Mouse (Mus musculus) kidney, embryonic 15.5 days (tissue): Measurements from ENCODE around the gene Cetn4. TPM values are rescaled to one million over a fixed set of nuclear protein-coding genes. Genes with fewer than 3 reads are reported as not detected.
A peak's percentile ranks its signal among the peaks of the same experiment; 100 is the strongest.

ENCODE experiments used
- ATAC-seq: fragments of 200-750 bp; cut with Nextera tagmentation; replicated peaks from 2 replicates; pipeline ENCODE4 v1.8.0; 2017; ENCODE audit warnings: moderate TSS enrichment; ENCODE audit not compliant: low FRiP score
- H3K27ac ChIP-seq: fragments of 300-500 bp; sonication (generic); 2 replicates; pipeline ENCODE4 v1.5.1; 2015; ENCODE audit warnings: mild to moderate bottlenecking, inconsistent platforms
- H3K27me3 ChIP-seq: fragments of 300-500 bp; sonication (generic); 2 replicates; pipeline ENCODE4 v1.6.1; 2015; ENCODE audit warnings: inconsistent platforms
- H3K36me3 ChIP-seq: fragments of 300-500 bp; sonication (generic); 2 replicates; pipeline ENCODE4 v1.6.1; 2015; ENCODE audit warnings: inconsistent platforms
- H3K4me1 ChIP-seq: fragments of 300-500 bp; sonication (generic); 2 replicates; pipeline ENCODE4 v1.6.1; 2015; ENCODE audit warnings: inconsistent platforms
- H3K4me2 ChIP-seq: fragments of 300-500 bp; sonication (generic); 2 replicates; pipeline ENCODE4 v1.6.1; 2015; ENCODE audit warnings: moderate library complexity, mild to moderate bottlenecking, inconsistent platforms
- H3K4me3 ChIP-seq: fragments of 300-500 bp; sonication (generic); replicated peaks from 2 replicates; pipeline ENCODE4 v1.5.1; 2015; ENCODE audit warnings: mild to moderate bottlenecking, inconsistent platforms
- H3K9ac ChIP-seq: fragments of 300-500 bp; sonication (generic); 2 replicates; pipeline ENCODE4 v1.6.1; 2015; ENCODE audit warnings: mild to moderate bottlenecking, inconsistent platforms
- H3K9me3 ChIP-seq: fragments of 300-500 bp; sonication (generic); replicated peaks from 2 replicates; pipeline ENCODE4 v1.6.1; 2016; ENCODE audit warnings: inconsistent platforms
- WGBS: fragments of 180-500 bp; shearing (Covaris S2); methylation state at CpG from one replicate; pipeline ENCODE4 v1.1.7; 2015; ENCODE audit warnings: mixed read lengths; 5-methylcytosine and 5-hydroxymethylcytosine counted together
- polyA plus RNA-seq: library from polyadenylated mRNA; unstranded; fragments of >200 nt; fragmentation: Nextera tagmentation; extraction: Ambion mirVana; gene quantifications from 2 replicates; pipeline ENCODE4 v1.2.1, GENCODE M21; 2015

The Cetn4 gene
- polyA plus RNA-seq, 1 experiment from 2014 or later = 3.8 TPM

DNA sequence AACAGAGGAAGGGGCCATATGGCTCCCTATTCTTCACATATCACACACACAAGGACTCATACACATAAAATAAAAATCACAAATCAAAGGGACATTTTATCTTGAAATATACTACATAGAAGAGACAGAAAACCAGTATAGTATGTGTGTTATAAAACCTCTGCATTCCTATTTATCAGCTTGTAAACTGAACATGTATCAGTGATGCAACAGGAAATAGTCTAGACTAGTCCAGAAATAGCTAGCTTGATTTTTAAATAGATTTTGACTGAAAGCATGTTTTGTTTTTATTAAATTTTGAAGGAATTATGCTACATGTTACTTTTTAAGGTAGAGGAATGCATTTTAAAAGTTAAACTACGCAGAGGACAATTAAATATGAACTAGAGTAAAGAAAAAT, 17.5 kb upstream of the Cetn4 start:
- no peaks in the 10 kb centered on the region for H3K27me3 ChIP-seq
- 0 out of 2 replicates have a peak, but pooled peaks cover 3% of the 10 kb centered on the region for H3K4me1 ChIP-seq
- WGBS = 81% methylated on average over 1 of the region's 1 CpGs
- H3K4me2 ChIP-seq = no peak overlapping the region
- no peak for ATAC-seq
- H3K9ac ChIP-seq = no peak overlapping the region
- no peak overlapping the region for H3K4me3 ChIP-seq
- no peaks in the 10 kb centered on the region for H3K36me3 ChIP-seq
- no peak overlapping the region for H3K27ac ChIP-seq
- H3K9me3 ChIP-seq = no peaks in the 10 kb centered on the region

DNA sequence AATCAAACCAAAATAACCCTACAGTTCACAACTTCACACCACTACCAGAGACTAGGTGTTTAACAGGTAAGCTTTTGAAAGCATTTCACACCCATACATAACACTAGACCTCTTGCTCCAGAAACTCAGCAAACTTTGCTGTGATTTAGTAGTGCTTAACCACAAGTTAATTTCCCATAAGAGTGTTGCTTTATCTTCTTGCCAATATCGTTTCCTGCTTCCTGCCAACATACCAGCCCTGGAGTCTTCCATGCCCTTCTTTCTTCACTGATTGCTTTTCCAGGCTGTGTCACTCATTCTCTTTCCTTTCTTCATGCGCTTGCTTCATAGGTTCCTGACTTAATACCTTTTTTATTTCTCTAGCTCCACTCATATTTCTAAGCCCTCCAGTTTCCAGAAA, 16.0 kb upstream of the Cetn4 start:
- 0 out of 2 replicates have a peak, but pooled peaks cover 3% of the 10 kb centered on the region for H3K4me1 ChIP-seq
- H3K4me2 ChIP-seq = no peak overlapping the region
- no peak for ATAC-seq
- no peaks in the 10 kb centered on the region for H3K27me3 ChIP-seq
- no peak overlapping the region for H3K27ac ChIP-seq
- WGBS = 75% methylated on average over 2 of the region's 2 CpGs
- no peak overlapping the region for H3K4me3 ChIP-seq
- no peak overlapping the region for H3K9ac ChIP-seq
- H3K9me3 ChIP-seq = no peaks in the 10 kb centered on the region
- H3K36me3 ChIP-seq = no peaks in the 10 kb centered on the region

DNA sequence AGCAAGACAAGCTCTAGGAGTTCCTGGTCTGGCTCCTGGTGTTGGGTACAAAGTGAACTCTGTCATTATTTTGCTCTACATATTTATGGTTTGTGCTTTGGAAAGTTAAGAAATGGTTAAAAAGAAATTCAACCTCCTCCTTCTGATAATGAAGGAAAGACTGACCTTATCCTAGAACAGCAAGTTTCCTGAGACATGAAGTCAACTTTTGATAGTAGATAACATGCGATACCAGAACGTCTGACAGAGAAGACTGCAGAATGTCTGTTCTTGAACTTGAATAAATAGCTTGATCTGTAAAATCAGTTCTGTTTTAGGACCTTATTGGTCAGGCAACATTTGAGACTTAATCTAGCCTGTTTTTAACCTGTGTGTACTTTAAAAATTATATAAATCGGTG, 14.1 kb upstream of the Cetn4 start:
- no peaks in the 10 kb centered on the region for H3K27me3 ChIP-seq
- ATAC-seq = no peak
- no peaks in the 10 kb centered on the region for H3K36me3 ChIP-seq
- no peak overlapping the region for H3K9ac ChIP-seq
- 80% methylated on average over 3 of the region's 3 CpGs for WGBS
- no peak overlapping the region for H3K4me3 ChIP-seq
- H3K4me1 ChIP-seq = 0 out of 2 replicates have a peak, but pooled peaks cover 3% of the 10 kb centered on the region
- no peak overlapping the region for H3K27ac ChIP-seq
- no peak overlapping the region for H3K4me2 ChIP-seq
- H3K9me3 ChIP-seq = no peaks in the 10 kb centered on the region

DNA sequence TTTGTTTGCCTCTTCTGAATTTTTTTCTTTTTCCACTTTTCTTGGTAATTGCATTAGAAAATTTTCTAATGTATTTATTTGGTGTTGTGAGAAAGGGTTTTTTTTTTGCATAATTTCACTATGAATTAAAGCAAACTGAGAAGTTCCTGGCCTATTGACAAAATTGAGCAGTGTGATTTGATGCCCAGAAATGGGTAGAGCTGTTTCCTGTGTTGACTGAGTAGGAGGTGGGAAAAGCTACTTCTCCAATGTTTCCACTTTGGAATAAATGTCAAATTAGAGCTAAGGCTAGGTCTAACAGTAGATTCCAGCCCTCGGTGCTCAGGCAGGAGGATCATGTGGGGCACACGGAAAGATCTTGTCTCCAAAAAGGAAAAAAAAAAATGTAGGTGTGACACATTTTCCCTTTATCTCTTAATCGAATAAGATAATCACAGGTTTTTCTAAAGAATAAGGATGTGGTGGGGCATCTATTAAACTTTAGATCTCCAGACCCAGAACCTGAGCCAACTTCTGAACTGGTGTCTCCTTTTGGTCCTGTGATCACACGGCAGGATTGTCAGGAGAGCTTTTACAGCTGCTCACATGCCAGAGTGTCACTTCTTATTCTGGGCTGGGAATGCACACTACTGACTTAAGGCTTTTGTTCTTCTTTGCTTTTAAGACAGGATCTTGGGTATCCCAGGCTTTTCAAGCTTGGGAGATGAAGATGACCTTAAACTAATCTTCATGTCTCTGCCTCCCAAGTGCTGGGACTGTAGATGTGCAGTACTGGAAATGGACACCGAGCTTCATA, 13.0 kb upstream of the Cetn4 start:
- ATAC-seq = no peak
- WGBS = 60% methylated on average over 5 of the region's 5 CpGs

DNA sequence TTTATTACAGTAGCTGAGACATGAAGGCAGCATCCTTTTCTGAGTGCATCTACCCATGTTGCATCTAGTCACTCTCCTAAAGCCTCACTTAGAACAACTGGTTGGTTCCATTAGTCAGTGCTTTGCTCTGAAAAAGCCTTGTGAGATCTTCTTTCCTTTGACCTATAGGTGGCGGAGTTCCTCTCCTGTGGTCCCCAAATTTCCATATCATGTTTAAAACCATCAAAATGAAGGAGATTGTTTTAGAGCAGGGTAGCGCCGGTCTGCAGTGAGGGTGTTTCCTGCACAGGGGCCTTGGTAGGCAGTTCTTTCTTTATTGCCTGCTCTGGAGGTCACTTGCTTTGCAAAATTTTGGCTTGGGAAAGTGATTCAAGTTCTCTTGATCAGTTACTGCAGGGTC, 11.8 kb upstream of the Cetn4 start:
- ATAC-seq = no peak
- H3K27me3 ChIP-seq = no peaks in the 10 kb centered on the region
- H3K9me3 ChIP-seq = no peaks in the 10 kb centered on the region
- H3K4me2 ChIP-seq = no peak overlapping the region
- 33% methylated on average over 3 of the region's 3 CpGs for WGBS
- peaks cover 19% of the 10 kb centered on the region for H3K36me3 ChIP-seq
- H3K9ac ChIP-seq = no peak overlapping the region
- no peak overlapping the region for H3K4me3 ChIP-seq
- no peak overlapping the region for H3K27ac ChIP-seq
- H3K4me1 ChIP-seq = 0 out of 2 replicates have a peak, but pooled peaks cover 3% of the 10 kb centered on the region

More for the DNA sequence above, 13.0 kb upstream of the Cetn4 start:
- Histone ChIP-seq H3K4me2 (no peak overlapping the region), H3K4me3 (no peak overlapping the region), H3K36me3 (peaks cover 7% of the 10 kb centered on the region), H3K9me3 (no peaks in the 10 kb centered on the region), H3K27me3 (no peaks in the 10 kb centered on the region), H3K27ac (no peak overlapping the region), H3K9ac (no peak overlapping the region), H3K4me1 (0 out of 2 replicates have a peak, but pooled peaks cover 3% of the 10 kb centered on the region)

DNA sequence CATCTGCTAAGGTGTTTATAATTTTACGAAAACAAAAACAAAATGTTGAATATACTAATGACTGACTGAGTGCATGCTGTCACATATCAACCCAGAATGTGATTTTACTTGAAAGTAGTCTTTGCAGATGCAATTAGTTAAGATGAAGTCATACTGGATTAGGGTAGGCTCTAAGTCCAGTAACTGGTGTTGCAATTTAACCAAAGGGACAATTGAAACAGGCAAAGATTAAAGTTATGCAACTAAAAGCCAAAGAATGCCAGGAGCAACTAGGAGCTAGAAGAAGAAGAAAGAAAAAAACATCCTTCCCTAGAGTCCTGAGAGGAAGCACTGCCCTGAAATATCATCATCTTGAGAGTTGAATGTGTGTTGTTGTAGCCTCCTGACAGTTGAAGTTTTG, 3.7 kb upstream of the Cetn4 start:
- no peak for ATAC-seq
- peaks cover 24% of the 10 kb centered on the region for H3K36me3 ChIP-seq
- no peaks in the 10 kb centered on the region for H3K27me3 ChIP-seq
- H3K4me3 ChIP-seq = no peak overlapping the region
- H3K9me3 ChIP-seq = no peaks in the 10 kb centered on the region
- no peak overlapping the region for H3K27ac ChIP-seq
- peaks cover 14% of the 10 kb centered on the region for H3K4me1 ChIP-seq
- WGBS = 92% methylated on average over 1 of the region's 1 CpGs
- H3K4me2 ChIP-seq = no peak overlapping the region
- H3K9ac ChIP-seq = no peak overlapping the region

DNA sequence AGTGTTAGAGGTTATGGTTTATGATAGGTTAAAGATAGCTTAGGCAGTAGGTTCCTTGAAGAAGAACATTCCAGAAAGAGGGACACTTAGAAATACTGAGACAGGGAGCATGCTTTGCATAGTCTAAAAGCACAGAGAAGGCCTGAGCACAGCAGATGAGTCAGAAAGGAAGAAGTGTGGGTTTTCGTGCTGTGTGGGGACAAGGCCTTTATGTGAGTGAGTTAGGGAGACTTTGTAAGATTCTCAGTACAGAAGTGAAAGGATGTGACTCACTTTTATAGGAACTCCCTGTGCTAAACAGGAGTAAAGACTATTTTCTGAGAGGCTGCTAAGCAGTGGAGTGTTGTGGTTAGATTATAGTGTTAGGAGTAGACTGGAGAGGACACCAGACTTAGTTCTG, 863 bp upstream of the Cetn4 start:
- Histone ChIP-seq H3K4me2 (peak overlapping the region; percentile 75), H3K4me3 (peak overlapping the region; percentile 88), H3K27me3 (no peaks in the 10 kb centered on the region), H3K4me1 (peaks cover 14% of the 10 kb centered on the region), H3K9me3 (no peaks in the 10 kb centered on the region), H3K27ac (no peak overlapping the region), H3K9ac (peak overlapping the region; percentile 75; the same call in 1 of the 2 replicates), H3K36me3 (no peaks in the 10 kb centered on the region)
- 24% methylated on average over 1 of the region's 1 CpGs for WGBS
- ATAC-seq = no peak

DNA sequence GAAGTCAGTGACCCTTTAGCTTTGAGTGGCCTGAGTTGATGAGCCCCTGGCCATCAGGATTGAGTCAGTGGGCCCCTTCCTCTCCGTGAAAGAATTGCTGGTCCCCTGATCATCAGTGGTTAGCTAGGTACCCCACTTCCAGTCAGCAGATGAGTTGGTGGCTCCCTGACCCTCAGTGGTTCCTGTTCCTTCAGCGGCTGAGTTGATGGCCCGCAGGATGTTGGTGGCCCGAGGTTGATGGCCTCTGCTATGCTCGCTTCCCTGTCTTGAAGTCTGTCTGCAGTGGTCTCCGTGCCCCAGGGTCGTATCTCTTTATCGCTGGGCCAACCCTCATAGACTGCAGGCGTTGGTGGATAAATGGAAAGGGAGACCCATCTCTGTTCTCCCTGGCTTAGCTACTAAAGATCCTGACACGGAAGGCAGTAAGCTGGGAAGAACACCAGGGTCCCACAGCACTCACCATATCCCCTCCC, 575 bp downstream of the Cetn4 start:
- Histone ChIP-seq H3K4me1 (peaks cover 14% of the 10 kb centered on the region), H3K9ac (peak overlapping the region; percentile 51), H3K27ac (0 out of 2 replicates have a peak overlapping the region, but pooled peaks have one; percentile 37), H3K27me3 (no peaks in the 10 kb centered on the region), H3K4me3 (peak overlapping the region; percentile 88), H3K9me3 (no peaks in the 10 kb centered on the region), H3K36me3 (no peaks in the 10 kb centered on the region), H3K4me2 (peak overlapping the region; percentile 75)
- no peak; the same call in 1 of the 2 replicates for ATAC-seq
- WGBS = 2% methylated on average over 10 of the region's 10 CpGs

DNA sequence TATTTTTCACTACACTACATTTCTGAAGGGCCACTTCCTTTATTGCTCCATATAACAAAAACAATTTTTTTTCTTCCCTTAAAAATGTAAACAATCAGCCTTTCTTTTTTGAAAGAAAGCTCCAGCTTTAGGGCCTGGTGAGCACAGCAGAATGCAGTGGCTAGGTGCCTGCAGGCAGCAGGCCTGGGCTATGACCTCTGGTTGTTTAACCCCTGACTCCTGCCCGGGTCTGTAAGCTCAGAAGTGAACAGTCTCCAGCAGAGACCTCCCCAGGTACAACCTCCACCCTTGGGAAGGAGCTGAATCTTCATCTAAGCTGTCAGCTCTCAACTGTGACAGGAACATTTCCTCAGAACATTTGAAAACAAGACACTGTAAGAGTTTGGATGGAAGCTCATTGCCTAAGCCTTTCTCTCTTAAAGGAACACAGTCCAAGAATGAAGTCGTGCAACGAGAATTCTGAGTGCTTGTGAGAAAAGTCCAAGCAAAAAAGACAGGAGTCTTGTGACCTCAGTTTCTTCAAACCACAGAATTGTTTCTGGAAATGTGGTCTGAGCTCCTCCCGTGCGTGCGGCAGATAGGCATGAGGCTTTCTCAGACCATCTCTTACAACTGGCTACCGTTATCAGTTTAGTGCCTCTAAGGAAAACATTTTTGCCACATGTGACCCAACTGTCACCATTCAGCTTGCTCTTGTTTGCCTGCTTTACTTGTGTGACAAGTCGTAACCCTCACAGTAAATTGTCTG, 8.9 kb downstream of the Cetn4 start:
- no peaks in the 10 kb centered on the region for H3K27me3 ChIP-seq
- H3K4me2 ChIP-seq = no peak overlapping the region
- ATAC-seq = no peak
- no peaks in the 10 kb centered on the region for H3K36me3 ChIP-seq
- H3K27ac ChIP-seq = no peak overlapping the region
- H3K4me3 ChIP-seq = no peak overlapping the region
- H3K4me1 ChIP-seq = no peaks in the 10 kb centered on the region
- WGBS = 66% methylated on average over 8 of the region's 8 CpGs
- no peaks in the 10 kb centered on the region for H3K9me3 ChIP-seq
- H3K9ac ChIP-seq = no peak overlapping the region

DNA sequence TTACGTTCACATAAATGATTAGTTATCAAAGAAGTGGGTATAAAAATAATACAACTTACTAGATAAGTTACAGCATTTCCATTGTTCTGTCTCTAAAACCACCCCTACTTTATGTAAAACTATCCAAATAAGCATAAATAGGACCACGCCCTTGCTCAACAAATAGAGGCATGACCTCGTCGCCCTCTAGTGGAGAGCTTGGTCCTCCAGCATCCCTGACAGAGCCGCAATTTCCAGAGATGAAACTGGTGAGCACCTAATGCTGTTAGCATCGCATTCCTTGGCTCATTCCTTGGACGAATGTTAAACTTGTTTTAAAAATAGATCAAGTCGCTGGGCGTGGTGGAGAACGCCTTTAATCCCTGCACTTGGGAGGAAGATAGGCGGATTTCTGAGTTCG, 9.8 kb downstream of the Cetn4 start:
- H3K9me3 ChIP-seq = no peaks in the 10 kb centered on the region
- no peak overlapping the region for H3K4me2 ChIP-seq
- 46% methylated on average over 12 of the region's 12 CpGs for WGBS
- H3K4me3 ChIP-seq = no peak overlapping the region
- no peak overlapping the region for H3K27ac ChIP-seq
- no peak overlapping the region for H3K9ac ChIP-seq
- no peaks in the 10 kb centered on the region for H3K36me3 ChIP-seq
- H3K4me1 ChIP-seq = no peaks in the 10 kb centered on the region
- H3K27me3 ChIP-seq = no peaks in the 10 kb centered on the region
- ATAC-seq = no peak

DNA sequence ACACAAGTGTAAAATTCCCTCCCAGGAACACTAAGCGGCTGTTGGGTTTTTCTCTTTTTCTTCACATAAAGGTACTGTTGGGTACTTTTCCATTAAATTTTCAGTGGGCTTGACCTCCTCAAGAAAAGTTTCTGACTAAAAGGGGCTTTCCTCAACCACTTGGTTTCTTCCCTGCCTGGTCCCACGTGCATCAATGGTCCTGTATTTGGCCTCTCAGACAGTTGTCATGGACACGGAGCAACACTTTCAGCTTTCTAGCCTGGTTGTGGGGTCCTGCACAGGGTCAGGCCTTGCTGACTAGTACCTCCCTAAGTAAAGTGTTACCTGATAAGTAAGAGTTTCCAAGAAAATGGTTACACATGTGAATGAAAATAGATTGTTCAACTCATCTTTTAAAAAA, 13.0 kb downstream of the Cetn4 start:
- no peak overlapping the region for H3K4me3 ChIP-seq
- H3K4me1 ChIP-seq = no peaks in the 10 kb centered on the region
- ATAC-seq = no peak
- H3K36me3 ChIP-seq = no peaks in the 10 kb centered on the region
- no peak overlapping the region for H3K9ac ChIP-seq
- no peak overlapping the region for H3K27ac ChIP-seq
- H3K9me3 ChIP-seq = no peaks in the 10 kb centered on the region
- 59% methylated on average over 3 of the region's 3 CpGs for WGBS
- H3K4me2 ChIP-seq = no peak overlapping the region
- no peaks in the 10 kb centered on the region for H3K27me3 ChIP-seq

DNA sequence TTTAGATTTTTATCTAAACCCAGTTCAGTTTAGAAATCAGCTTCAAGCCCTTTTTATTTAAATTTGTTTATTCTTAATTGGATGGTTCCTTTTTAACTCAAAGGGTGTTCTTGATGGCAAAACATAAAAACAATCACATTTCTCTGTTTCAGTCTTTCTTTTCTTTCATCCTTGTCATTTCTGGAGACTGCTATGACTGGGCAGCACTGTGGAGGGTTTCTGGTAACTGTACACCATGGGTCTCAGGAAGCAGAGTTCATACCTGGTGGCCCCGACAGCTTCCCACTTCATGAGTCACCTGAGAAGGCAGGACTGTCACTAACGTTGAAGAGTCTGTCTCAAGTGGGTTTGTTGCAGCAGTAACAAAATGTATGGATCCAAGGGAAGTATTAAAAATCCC, 19.9 kb downstream of the Cetn4 start:
- Histone ChIP-seq H3K27me3 (no peaks in the 10 kb centered on the region), H3K4me1 (no peaks in the 10 kb centered on the region), H3K9ac (no peak overlapping the region), H3K4me2 (no peak overlapping the region), H3K4me3 (no peak overlapping the region), H3K27ac (no peak overlapping the region), H3K9me3 (no peaks in the 10 kb centered on the region), H3K36me3 (no peaks in the 10 kb centered on the region)
- ATAC-seq = no peak
- 50% methylated on average over 2 of the region's 2 CpGs for WGBS
